Mouse (Mus musculus): Measurements from ENCODE around the gene Hsd17b13. TPM values are rescaled to one million over a fixed set of nuclear protein-coding genes. Genes with fewer than 3 reads are reported as not detected.

Hsd17b13 gene
- polyA plus RNA-seq, 1 experiment: 1.6 TPM

- H3K27ac ChIP-seq (ENCODE audit: insufficient read depth, low read length): no peak overlapping the region
- no peak overlapping the region for H3K4me3 ChIP-seq (ENCODE audit: extremely low read depth, insufficient read depth, insufficient read length)
- DNase-seq (ENCODE audit: low read depth in 1 of 2, low spot score in 2 of 2): no peak
- no peaks in the 10 kb centered on the region for H3K36me3 ChIP-seq (ENCODE audit: control insufficient read depth, insufficient read depth, low read length)
- 28% methylated on average over 8 of the region's 9 CpGs for WGBS
- no peaks in the 10 kb centered on the region for H3K4me1 ChIP-seq (ENCODE audit: control insufficient read depth, insufficient read depth, insufficient read length)
- TF ChIP-seq CTCF (IDR thresholded peaks at IDR 0.05; ENCODE audit: extremely low read depth, insufficient read depth, insufficient read length, insufficient replicate concordance): no peak
- TF ChIP-seq POLR2A (IDR thresholded peaks at IDR 0.05; ENCODE audit: low read depth, low read length): no peak
- 0 out of 2 replicates have a peak, but pooled peaks cover 3% of the 10 kb centered on the region for H3K27me3 ChIP-seq (ENCODE audit: control insufficient read depth, insufficient read depth, low read length)
Measured at GRCm38 (mm10) chr5:103910156-103910555, 67.1 kb downstream of the Hsd17b13 start.

GRCm38 (mm10) chr5:103909466-103909865 lies 67.7 kb downstream of the Hsd17b13 start:
- Histone ChIP-seq H3K36me3 (ENCODE audit: control insufficient read depth, insufficient read depth, low read length) (no peaks in the 10 kb centered on the region), H3K27ac (ENCODE audit: insufficient read depth, low read length) (no peak overlapping the region), H3K27me3 (ENCODE audit: control insufficient read depth, insufficient read depth, low read length) (0 out of 2 replicates have a peak, but pooled peaks cover 3% of the 10 kb centered on the region), H3K4me1 (ENCODE audit: control insufficient read depth, insufficient read depth, insufficient read length) (no peaks in the 10 kb centered on the region), H3K4me3 (ENCODE audit: extremely low read depth, insufficient read depth, insufficient read length) (no peak overlapping the region)
- DNase-seq (ENCODE audit: low read depth in 1 of 2, low spot score in 2 of 2): no peak
- TF ChIP-seq POLR2A (IDR thresholded peaks at IDR 0.05; ENCODE audit: low read depth, low read length): no peak
- 67% methylated on average over 3 of the region's 3 CpGs for WGBS

DNA sequence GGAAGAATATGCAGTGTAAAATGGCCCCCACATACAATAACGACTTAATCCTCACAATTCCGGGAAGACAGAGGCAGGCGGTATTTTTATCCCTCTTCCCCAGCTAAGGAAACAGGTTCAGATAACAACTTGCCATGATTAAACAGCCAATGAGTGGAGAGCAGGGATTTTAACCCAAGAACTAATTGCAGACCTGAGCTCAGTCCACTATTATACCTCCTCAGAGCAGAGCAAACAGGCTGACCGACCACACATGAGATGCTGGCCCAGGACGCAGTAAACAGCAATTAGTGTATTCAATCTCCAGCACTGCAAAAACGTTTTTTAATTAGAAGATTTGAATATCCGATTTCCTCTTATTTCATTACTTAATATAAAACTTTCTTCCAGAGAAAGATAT lies 68.4 kb downstream of the Hsd17b13 start:
- TF ChIP-seq CTCF (IDR thresholded peaks at IDR 0.05; ENCODE audit: extremely low read depth, insufficient read depth, insufficient read length, insufficient replicate concordance): no peak
- Histone ChIP-seq H3K27ac (ENCODE audit: insufficient read depth, low read length) (no peak overlapping the region), H3K27me3 (ENCODE audit: control insufficient read depth, insufficient read depth, low read length) (0 out of 2 replicates have a peak, but pooled peaks cover 3% of the 10 kb centered on the region), H3K4me3 (ENCODE audit: extremely low read depth, insufficient read depth, insufficient read length) (no peak overlapping the region), H3K36me3 (ENCODE audit: control insufficient read depth, insufficient read depth, low read length) (no peaks in the 10 kb centered on the region), H3K4me1 (ENCODE audit: control insufficient read depth, insufficient read depth, insufficient read length) (no peaks in the 10 kb centered on the region)
- 85% methylated on average over 7 of the region's 7 CpGs for WGBS
- no peak for DNase-seq (ENCODE audit: low read depth in 1 of 2, low spot score in 2 of 2)

GRCm38 (mm10) chr5:103907844-103908243 lies 69.4 kb downstream of the Hsd17b13 start:
- no peak for DNase-seq (ENCODE audit: low read depth in 1 of 2, low spot score in 2 of 2)
- 83% methylated on average over 4 of the region's 4 CpGs for WGBS
- no peak for TF ChIP-seq POLR2A (IDR thresholded peaks at IDR 0.05; ENCODE audit: low read depth, low read length)
- no peak for TF ChIP-seq CTCF (IDR thresholded peaks at IDR 0.05; ENCODE audit: extremely low read depth, insufficient read depth, insufficient read length, insufficient replicate concordance)
- H3K4me1 ChIP-seq (ENCODE audit: control insufficient read depth, insufficient read depth, insufficient read length): no peaks in the 10 kb centered on the region
- H3K4me3 ChIP-seq (ENCODE audit: extremely low read depth, insufficient read depth, insufficient read length): no peak overlapping the region
- no peak overlapping the region for H3K27ac ChIP-seq (ENCODE audit: insufficient read depth, low read length)
- H3K27me3 ChIP-seq (ENCODE audit: control insufficient read depth, insufficient read depth, low read length): 0 out of 2 replicates have a peak, but pooled peaks cover 3% of the 10 kb centered on the region
- H3K36me3 ChIP-seq (ENCODE audit: control insufficient read depth, insufficient read depth, low read length): no peaks in the 10 kb centered on the region

DNA sequence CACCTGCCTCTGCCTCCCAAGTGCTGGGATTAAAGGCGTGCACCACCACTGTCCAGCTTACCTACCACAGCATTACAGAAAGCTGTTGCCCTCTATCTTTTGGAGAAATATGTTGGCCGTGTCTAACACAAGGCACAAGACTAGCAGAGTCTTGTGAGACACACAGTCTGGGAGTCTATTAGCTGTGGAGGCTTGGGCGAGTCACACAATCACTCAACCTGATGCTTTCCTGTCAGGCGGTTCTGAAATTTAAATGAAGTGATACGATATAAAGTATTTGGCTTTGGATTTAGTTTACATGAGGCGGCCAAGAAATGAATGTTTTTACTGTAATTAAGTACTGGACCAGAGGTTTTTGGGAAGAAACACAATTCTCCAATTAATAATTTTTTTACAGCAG lies 71.0 kb downstream of the Hsd17b13 start:
- DNase-seq (ENCODE audit: low read depth in 1 of 2, low spot score in 2 of 2): no peak
- H3K4me3 ChIP-seq (ENCODE audit: extremely low read depth, insufficient read depth, insufficient read length): no peak overlapping the region
- no peak overlapping the region for H3K27ac ChIP-seq (ENCODE audit: insufficient read depth, low read length)
- 0 out of 2 replicates have a peak, but pooled peaks cover 3% of the 10 kb centered on the region for H3K27me3 ChIP-seq (ENCODE audit: control insufficient read depth, insufficient read depth, low read length)
- WGBS: 92% methylated on average over 6 of the region's 6 CpGs
- H3K36me3 ChIP-seq (ENCODE audit: control insufficient read depth, insufficient read depth, low read length): no peaks in the 10 kb centered on the region
- no peaks in the 10 kb centered on the region for H3K4me1 ChIP-seq (ENCODE audit: control insufficient read depth, insufficient read depth, insufficient read length)
- TF ChIP-seq CTCF (IDR thresholded peaks at IDR 0.05; ENCODE audit: extremely low read depth, insufficient read depth, insufficient read length, insufficient replicate concordance) (no peak), POLR2A (IDR thresholded peaks at IDR 0.05; ENCODE audit: low read depth, low read length) (no peak)

Other genes starting within 250 kb of the Hsd17b13 start
- 1.5 and 2.0 TPM in 2 replicates for gene Klhl8, start 66.2 kb downstream of the Hsd17b13 start, polyA plus RNA-seq (2012; rRNA removed)
- gene Hsd17b11, start 44.5 kb upstream of the Hsd17b13 start, polyA plus RNA-seq (2012; rRNA removed): 12.2 and 13.0 TPM in 2 replicates
- gene Nudt9, start 68.9 kb upstream of the Hsd17b13 start, polyA plus RNA-seq (2012; rRNA removed): 27.7 and 39.1 TPM in 2 replicates
- not detected in 2 replicates for gene Gm17660, start 100.2 kb upstream of the Hsd17b13 start, polyA plus RNA-seq (2012; rRNA removed)
- 17.3 and 18.0 TPM in 2 replicates for gene Sparcl1, start 136.3 kb upstream of the Hsd17b13 start, polyA plus RNA-seq (2012; rRNA removed)
- gene Dspp, start 193.3 kb upstream of the Hsd17b13 start, polyA plus RNA-seq (2012; rRNA removed): not detected in 2 replicates
- gene Dmp1, start 225.2 kb upstream of the Hsd17b13 start, polyA plus RNA-seq (2012; rRNA removed): 0.07 TPM in 2 replicates